Mouse (Mus musculus): ENCODE measurements at regions not wholly inside any gene's neighbourhood (a gene's known extent, or its start where the extent isn't known, plus 50 kb on each side); places are given as distances from the start of the nearest gene placed in this dataset.
"Not testable (repeated sequence)": the region's sequence is repeated elsewhere in the genome, so short reads cannot be mapped to it uniquely, and the experiment has no call there.

GRCm38 (mm10) chr1:164744955-164745608 is 51.4 kb upstream of the Dpt start:
- ATAC-seq (replicated peaks; ENCODE audit: poor library complexity), result peak; percentile 75

GRCm38 (mm10) chr1:164744499-164744898 is 51.9 kb upstream of the Dpt start:
- ATAC-seq (replicated peaks; ENCODE audit: poor library complexity), result no peak

- ATAC-seq (replicated peaks; ENCODE audit: poor library complexity), result not testable (repeated sequence)
Observed at GRCm38 (mm10) chr1:164742897-164743296, 53.5 kb upstream of the Dpt start.

GRCm38 (mm10) chr1:164735646-164736045 is 60.8 kb upstream of the Dpt start:
- ATAC-seq (replicated peaks; ENCODE audit: poor library complexity), result no peak

DNA sequence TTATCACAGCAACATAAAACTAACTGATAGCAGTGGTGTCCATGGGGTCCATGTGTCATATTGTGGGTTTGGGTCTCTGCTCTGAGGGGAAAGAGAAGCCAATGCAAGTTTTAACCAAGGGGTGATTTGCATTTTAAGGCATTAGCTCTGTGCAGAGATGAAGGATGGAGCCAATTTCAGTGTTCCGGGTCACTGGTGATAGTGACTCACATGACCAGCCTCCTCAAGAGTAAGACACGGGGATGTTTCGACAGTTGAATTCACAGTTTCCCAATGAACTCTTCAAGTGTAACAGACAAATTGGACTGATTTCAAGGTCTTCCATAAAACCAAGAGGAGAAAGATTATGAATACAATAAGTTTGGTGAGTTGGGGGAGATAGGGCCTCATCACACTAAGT is 62.7 kb upstream of the Dpt start:
- no peak for ATAC-seq (replicated peaks; ENCODE audit: poor library complexity)

DNA sequence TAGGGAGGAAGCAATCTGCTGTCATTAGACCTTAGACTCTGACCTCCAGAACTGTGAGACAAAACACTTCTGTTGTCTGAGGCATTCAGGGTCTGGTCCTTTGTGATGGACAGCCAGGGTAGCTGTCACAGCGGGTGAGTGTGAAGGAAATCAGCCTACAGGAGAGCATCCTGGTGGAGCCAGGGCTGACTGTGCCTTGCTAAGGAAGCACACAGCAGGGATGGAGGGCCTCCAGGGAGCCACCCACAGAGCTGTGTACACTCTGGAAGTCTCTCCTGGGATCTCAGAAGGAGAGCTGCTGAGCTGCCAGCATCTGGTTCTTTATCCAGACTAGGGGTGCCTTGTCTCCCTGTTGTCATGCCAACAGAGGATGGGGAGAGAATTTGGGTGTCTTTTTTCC is 74.4 kb upstream of the Dpt start:
- no peak for ATAC-seq (replicated peaks; ENCODE audit: poor library complexity)

DNA sequence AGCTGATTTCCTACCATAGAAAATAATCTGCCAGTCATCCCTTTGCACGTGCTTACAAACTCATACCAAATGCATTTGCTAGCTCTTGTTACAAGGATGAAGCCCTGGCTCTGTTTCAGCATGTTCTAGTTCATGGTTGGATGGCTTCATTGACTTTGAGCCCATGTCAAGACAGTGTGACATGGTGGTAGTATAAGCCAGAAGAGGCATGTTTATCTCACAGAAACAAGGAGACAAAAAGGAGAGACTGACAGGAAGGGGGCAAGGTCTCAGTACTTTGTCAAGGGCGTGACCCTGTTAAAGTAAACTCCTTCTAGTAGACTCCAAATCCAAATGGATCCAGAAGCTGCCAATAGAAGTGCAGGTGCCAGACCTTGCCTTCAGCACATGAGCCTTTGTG is 81.5 kb upstream of the Dpt start:
- no peak for ATAC-seq (replicated peaks; ENCODE audit: poor library complexity)

DNA sequence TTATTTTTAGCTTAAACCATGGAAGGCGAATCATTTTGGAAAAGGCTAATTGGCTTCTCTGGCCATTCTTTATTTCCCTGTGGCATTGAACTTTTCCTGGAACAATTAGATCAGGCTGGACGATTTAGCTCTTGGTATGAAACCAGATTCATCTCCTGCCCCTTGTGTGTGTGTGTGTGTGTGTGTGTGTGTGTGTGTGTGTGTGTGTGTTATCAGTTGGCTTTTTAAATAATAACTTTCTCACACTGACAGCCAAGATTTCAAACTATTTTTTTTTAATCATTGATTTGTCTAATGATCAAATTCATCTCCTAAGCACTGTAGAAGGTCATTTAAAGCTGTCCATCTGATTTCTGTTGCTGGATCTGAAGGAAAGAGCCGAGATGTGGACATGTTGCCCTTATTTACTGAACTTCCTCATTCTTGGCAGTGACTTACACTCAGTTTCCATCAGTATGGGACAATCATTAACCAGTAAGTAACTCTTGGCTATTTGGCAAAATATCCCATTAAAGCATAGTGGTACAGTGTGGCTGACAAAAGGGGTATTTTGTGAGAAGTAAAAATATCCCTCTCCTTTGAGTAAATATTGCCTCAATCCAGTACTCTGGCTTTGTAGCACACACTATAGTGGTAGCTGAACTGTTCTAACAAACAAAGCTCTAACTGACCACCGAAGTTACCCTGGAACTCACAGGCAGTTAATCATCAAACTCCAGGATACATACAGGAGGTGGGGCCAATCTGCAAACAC is 82.5 kb upstream of the Dpt start:
- ATAC-seq (replicated peaks; ENCODE audit: poor library complexity), result 0 out of 2 replicates have a peak, but pooled peaks have one; percentile 37

GRCm38 (mm10) chr1:164712514-164712913 is 83.9 kb upstream of the Dpt start:
- ATAC-seq (replicated peaks; ENCODE audit: poor library complexity), result no peak

DNA sequence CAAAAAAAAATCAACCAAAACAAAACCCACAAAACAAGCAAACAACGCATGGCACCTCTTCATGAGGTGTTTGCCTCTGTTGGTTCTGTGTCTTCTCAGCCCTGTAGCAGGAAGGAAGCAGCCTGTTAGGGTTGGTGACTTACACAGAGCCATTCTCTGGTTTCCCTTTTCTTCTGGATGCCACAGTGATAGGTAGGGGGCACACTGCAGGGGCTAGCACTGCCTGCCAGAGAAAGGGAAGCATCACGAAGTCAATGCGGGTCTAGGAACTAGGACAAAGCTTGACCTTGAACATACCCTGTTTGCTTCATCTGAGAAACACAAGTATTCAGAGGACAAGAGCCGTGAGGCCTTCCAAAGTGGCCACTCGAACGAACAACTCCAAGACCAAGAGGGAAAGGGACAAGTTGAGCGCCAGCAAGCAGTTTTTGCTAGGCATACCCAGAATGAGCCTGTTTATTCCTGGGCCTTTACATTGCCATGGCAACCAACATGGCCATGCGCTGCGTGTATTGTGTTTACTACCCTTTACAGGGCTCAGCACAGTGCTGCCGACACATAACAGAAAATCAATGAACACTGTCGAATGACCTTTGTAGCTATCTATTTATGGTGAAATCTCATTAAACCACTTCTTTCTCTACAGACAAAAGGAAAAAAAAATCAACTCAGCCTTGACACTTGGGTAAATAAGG is 91.9 kb upstream of the Dpt start:
- ATAC-seq (replicated peaks; ENCODE audit: poor library complexity), result no peak

- ATAC-seq (replicated peaks; ENCODE audit: poor library complexity), result no peak
Observed at GRCm38 (mm10) chr1:164703560-164704131, 92.8 kb upstream of the Dpt start.

DNA sequence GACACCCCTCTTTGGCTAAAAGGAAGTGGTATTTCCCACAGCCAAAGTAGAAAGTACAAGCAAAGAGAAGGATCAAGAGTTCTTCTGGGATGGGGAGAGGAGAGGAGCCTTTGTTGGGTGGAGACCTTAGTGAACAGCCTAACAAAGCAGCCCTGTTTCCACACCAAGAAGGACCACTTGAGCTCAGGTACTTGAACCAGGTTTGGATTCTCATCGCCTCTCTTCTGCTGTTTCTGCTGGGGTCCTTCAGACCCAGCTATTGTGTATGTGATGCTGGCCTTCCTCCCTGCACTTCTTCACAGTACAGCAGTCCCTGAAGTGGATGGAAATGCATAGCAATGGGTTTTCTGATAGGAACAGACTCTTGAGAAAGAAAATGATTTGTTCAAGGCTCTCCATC is 106.4 kb upstream of the Dpt start:
- no peak for ATAC-seq (replicated peaks; ENCODE audit: poor library complexity)

GRCm38 (mm10) chr1:164689311-164689710 is 107.1 kb upstream of the Dpt start:
- ATAC-seq (replicated peaks; ENCODE audit: poor library complexity), result no peak

DNA sequence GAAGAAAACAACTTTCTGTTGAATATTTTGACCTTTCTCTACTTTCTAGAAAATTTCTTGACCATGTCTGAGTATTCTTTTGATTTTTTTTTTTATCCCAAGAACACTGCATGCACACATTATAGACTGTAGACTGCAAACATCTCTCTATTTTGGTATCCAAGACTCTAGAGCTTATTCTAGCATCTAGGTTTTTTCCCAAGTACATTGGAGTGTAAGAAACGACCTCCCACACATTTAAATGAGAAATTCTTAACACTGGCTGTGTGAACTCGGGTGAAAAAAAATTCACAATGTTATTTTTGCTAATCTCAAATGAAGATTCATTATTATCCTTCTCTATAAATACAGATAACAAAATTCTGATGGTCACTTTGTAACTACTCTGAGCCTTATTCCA is 112.0 kb upstream of the Dpt start:
- ATAC-seq (replicated peaks; ENCODE audit: poor library complexity), result no peak

- no peak for ATAC-seq (replicated peaks; ENCODE audit: poor library complexity)
Observed at GRCm38 (mm10) chr1:164683788-164684187, 112.7 kb upstream of the Dpt start.

- ATAC-seq (replicated peaks; ENCODE audit: poor library complexity), result no peak
Observed at GRCm38 (mm10) chr1:164682867-164683599, 113.4 kb upstream of the Dpt start.

DNA sequence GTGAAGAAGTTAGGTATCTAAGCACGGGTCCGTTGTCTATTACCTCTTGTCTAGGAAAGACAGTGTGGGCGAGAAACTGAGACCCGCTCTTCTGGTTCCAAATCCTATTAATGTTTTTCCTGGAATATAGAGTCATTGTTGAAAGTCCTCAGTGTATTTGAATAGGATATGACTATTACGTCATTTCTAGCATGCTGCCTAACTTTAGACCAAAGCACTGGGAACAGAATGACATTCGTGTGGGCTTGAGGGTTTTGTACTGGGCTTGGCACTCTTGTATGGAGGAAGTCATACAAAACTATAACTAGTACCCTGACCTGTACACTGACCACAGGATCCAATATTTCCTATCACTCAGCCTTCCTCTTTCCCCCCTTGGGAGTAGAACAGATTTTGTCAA is 114.0 kb upstream of the Dpt start:
- no peak for ATAC-seq (replicated peaks; ENCODE audit: poor library complexity)

DNA sequence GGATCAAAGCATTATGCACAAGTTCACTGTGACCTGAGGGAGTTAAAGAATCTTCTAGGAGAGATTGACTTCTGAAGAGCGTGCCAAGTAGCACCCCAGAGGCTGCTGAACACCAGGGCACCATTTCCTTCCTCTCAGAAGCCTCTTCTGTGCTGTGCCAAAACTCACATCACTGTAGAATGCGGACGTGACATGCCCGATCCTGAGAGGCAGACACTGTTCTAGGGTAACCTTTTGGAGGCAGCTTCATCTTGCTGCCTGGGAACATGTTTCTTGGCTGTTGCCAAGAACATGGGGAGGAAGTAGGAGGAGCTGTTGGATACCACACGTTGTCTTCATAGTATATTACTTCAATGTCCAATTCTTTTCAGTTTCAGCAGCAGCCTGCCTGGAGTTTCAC is 114.9 kb upstream of the Dpt start:
- peak; percentile 46; the same call in 1 of the 2 replicates for ATAC-seq (replicated peaks; ENCODE audit: poor library complexity)

DNA sequence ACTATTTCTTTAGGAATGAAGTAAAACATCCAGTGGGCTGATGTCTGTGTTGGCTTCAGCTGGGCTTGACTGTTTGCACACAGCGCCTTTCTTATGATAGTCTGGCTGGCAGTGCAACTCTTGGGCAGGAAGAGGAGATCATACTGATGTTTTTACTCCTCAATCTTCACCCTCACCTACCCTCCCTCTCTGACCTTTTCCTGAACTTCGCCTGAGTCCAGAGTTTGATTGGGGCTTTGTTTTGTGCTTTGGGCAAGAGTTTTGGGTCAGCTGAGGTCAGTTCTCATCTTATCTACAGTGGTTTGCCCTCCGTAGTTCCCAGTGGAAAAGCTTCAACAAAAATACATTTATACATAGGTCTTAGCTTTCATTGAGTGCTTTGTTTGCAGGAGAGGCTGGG is 118.1 kb upstream of the Dpt start:
- no peak for ATAC-seq (replicated peaks; ENCODE audit: poor library complexity)

GRCm38 (mm10) chr1:164652244-164652643 is 144.2 kb upstream of the Dpt start:
- peak; percentile 79 for ATAC-seq (replicated peaks; ENCODE audit: poor library complexity)

DNA sequence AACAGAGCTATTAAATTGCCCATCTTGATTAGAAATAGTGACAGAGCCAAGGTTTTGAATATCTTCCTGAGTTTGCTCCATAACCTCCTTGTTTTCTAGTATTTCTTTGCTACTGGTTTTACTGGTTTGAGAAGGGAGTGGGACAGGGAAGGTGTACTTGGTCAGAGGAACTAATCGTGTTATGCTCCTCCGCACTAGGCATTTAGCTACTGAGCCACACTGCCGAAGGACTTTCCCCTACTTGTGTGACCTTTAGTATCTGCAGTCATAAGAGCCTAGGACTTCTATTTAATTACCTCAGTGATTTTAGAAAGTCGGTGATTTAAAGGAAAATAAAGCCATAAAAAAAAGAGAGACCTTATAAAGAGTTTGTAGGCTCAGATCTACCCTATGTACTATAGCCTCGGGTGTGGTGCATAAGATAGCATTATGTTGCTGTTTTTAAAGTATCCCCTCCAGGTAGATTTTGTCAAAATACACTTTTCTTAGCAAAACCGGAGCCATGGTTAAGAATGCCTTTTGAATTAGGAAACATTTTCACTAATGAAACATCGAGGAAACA is 158.5 kb upstream of the Dpt start:
- ATAC-seq (replicated peaks; ENCODE audit: poor library complexity), result no peak
